Comparison of ENCODE assay signal across 8 mouse cellular contexts in genomic region chr16:92695200-92695921, GRCm38 (mm10).
DNase-seq lines count a peak whose midpoint lies in the region; ATAC-seq lines count a peak whose summit lies in the region.

No protein-coding gene starts in this region.

- ATAC-seq in CD4-positive, CD25-positive, alpha-beta regulatory T cell, adult 4 months: no peak
- ATAC-seq in liver, embryonic 12.5 days: no peak
- no peak for ATAC-seq in neural tube, embryonic 15.5 days (ENCODE audit: low FRiP score)

- peaks cover 7% of the 10 kb centered on the region for H3K36me3 ChIP-seq in liver, embryonic 12.5 days
- no peaks in the 10 kb centered on the region for H3K36me3 ChIP-seq in neural tube, embryonic 15.5 days

- H3K9me3 ChIP-seq in liver, embryonic 12.5 days (replicated peaks): no peaks in the 10 kb centered on the region
- H3K9me3 ChIP-seq in neural tube, embryonic 15.5 days (replicated peaks): no peaks in the 10 kb centered on the region

- peak overlapping the region; percentile 100 for H3K4me2 ChIP-seq in liver, embryonic 12.5 days
- H3K4me2 ChIP-seq in neural tube, embryonic 15.5 days: peak overlapping the region; percentile 41

- H3K27me3 ChIP-seq in liver, embryonic 12.5 days (replicated peaks): peaks cover 20% of the 10 kb centered on the region; the same call in 1 of the 2 replicates
- peaks cover 83% of the 10 kb centered on the region for H3K27me3 ChIP-seq in neural tube, embryonic 15.5 days (replicated peaks)

- H3K4me3 ChIP-seq in liver, embryonic 12.5 days: peak overlapping the region; percentile 80
- H3K4me3 ChIP-seq in neural tube, embryonic 15.5 days (replicated peaks): peak overlapping the region; percentile 23

- peaks cover 90% of the 10 kb centered on the region for H3K4me1 ChIP-seq in liver, embryonic 12.5 days
- H3K4me1 ChIP-seq in neural tube, embryonic 15.5 days: peaks cover 43% of the 10 kb centered on the region

- H3K27ac ChIP-seq in liver, embryonic 12.5 days: peak overlapping the region; percentile 64
- no peak overlapping the region for H3K27ac ChIP-seq in neural tube, embryonic 15.5 days (replicated peaks)

- under 1% methylated on average over 43 of the region's 43 CpGs for WGBS in liver, embryonic 12.5 days (ENCODE audit: insufficient replicate concordance)
- 2% methylated on average over 43 of the region's 43 CpGs for WGBS in neural tube, embryonic 15.5 days

- peak; percentile 14 for DNase-seq in CD4-positive, CD25-positive, alpha-beta regulatory T cell, adult 2 months (ENCODE audit: low read depth, low spot score)
- peak; percentile 45 for DNase-seq in thymus, postnatal 0 days (ENCODE audit: low spot score)
- DNase-seq in thymus, postnatal 25 days: no peak
- peak; percentile 20 for DNase-seq in heart, postnatal 4 days
- no peak for DNase-seq in layer of hippocampus, adult 9-11 months

- H3K9ac ChIP-seq in liver, embryonic 12.5 days: peak overlapping the region; percentile 93
- no peak overlapping the region for H3K9ac ChIP-seq in neural tube, embryonic 15.5 days (replicated peaks)

Comparison
In these comparisons a context has a peak if more than half of its experiments do, and no peak if none do; other contexts are left out.
1. DNase-seq: peak in CD4-positive, CD25-positive, alpha-beta regulatory T cell, adult 2 months (single experiment), thymus, postnatal 0 days (single experiment) and heart, postnatal 4 days (single experiment); none in thymus, postnatal 25 days (single experiment) and layer of hippocampus, adult 9-11 months (single experiment).